Mouse (Mus musculus) heart, embryonic 14.5 days (tissue): ENCODE data around the gene Nploc4. TPM values are rescaled to one million over a fixed set of nuclear protein-coding genes. Genes with fewer than 3 reads are reported as not detected.
"Not testable (repeated sequence)": the region's sequence is repeated elsewhere in the genome, so short reads cannot be mapped to it uniquely, and the experiment has no call there.

ENCODE experiments used
- ATAC-seq: fragments of 200-750 bp; cut with Nextera tagmentation; 2 replicates; pipeline ENCODE4 v1.8.0; 2017; ENCODE audit warnings: low read depth, moderate TSS enrichment; ENCODE audit not compliant: insufficient number of reproducible peaks, insufficient read depth, low FRiP score
- H3K27ac ChIP-seq, 2 experiments: fragments of 200-500 bp in 1 of 2; fragments of 300-500 bp in 1 of 2; sonication (generic) in 1 of 2; replicated peaks in 1 of 2; 2 replicates each; pipeline ENCODE4 v1.5.1; 2012 to 2014; ENCODE audit warnings: low read depth in 2 of 2, low read length in 2 of 2, control low read depth in 1 of 2, mild to moderate bottlenecking in 1 of 2, mixed read lengths in 1 of 2; ENCODE audit not compliant: control insufficient read depth in 1 of 2, insufficient read depth in 1 of 2
- H3K27me3 ChIP-seq: fragments of 300-500 bp; sonication (generic); 2 replicates; pipeline ENCODE4 v1.6.1; 2014; ENCODE audit warnings: mild to moderate bottlenecking, low read length, control low read depth; ENCODE audit not compliant: control insufficient read depth, insufficient read depth
- H3K36me3 ChIP-seq: fragments of 300-500 bp; sonication (generic); 2 replicates; pipeline ENCODE4 v1.6.1; 2014; ENCODE audit warnings: mild to moderate bottlenecking, control low read depth, low read length, mixed read lengths; ENCODE audit not compliant: control insufficient read depth, insufficient read depth
- H3K4me1 ChIP-seq, 2 experiments: fragments of 200-500 bp in 1 of 2; fragments of 300-500 bp in 1 of 2; sonication (generic) in 1 of 2; 2 replicates each; pipeline ENCODE4 v1.6.1; 2012 to 2014; ENCODE audit warnings: low read length in 2 of 2, control low read depth in 1 of 2, mixed read lengths in 1 of 2; ENCODE audit not compliant: control insufficient read depth in 2 of 2, insufficient read depth in 2 of 2
- H3K4me2 ChIP-seq: fragments of 300-500 bp; sonication (generic); 2 replicates; pipeline ENCODE4 v1.6.1; 2014; ENCODE audit warnings: mild to moderate bottlenecking, low read length
- H3K4me3 ChIP-seq, 2 experiments: fragments of 200-500 bp in 1 of 2; fragments of 300-500 bp in 1 of 2; sonication (generic) in 1 of 2; 2 replicates each; pipeline ENCODE4 v1.5.1; 2012 to 2014; ENCODE audit warnings: low read length in 2 of 2, mild to moderate bottlenecking in 2 of 2, control low read depth in 1 of 2, low read depth in 1 of 2, moderate library complexity in 1 of 2; ENCODE audit not compliant: control insufficient read depth in 1 of 2, insufficient read depth in 1 of 2
- H3K9ac ChIP-seq: fragments of 300-500 bp; sonication (generic); 2 replicates; pipeline ENCODE4 v1.6.1; 2014; ENCODE audit warnings: mild to moderate bottlenecking, low read length
- H3K9me3 ChIP-seq: fragments of 300-500 bp; sonication (generic); 2 replicates; pipeline ENCODE4 v1.6.1; 2016; ENCODE audit warnings: low read length, control low read depth; ENCODE audit not compliant: control insufficient read depth
- WGBS: fragments of 180-500 bp; shearing (Covaris S2); extraction: QIAGEN DNeasy Blood & Tissue Kit; methylation state at CpG from one replicate; pipeline ENCODE4 v1.1.7; 2014; 5-methylcytosine and 5-hydroxymethylcytosine counted together
- polyA plus RNA-seq: library from polyadenylated mRNA; unstranded; fragments of >200 nt; fragmentation: Nextera tagmentation; extraction: Ambion mirVana; gene quantifications from 2 replicates; pipeline ENCODE4 v1.2.1, GENCODE M21; 2014

Gene Nploc4
- polyA plus RNA-seq, 1 experiment from 2014 or later, result 37.2 TPM

GRCm38 (mm10) chr11:120355277-120356039 is 82.0 kb downstream of the Nploc4 start:
- no peak overlapping the region for H3K4me2 ChIP-seq
- WGBS, result 46% methylated on average over 5 of the region's 5 CpGs
- no peak overlapping the region for H3K4me3 ChIP-seq
- no peak for ATAC-seq
- 0 out of 2 replicates have a peak, but pooled peaks cover 9% of the 10 kb centered on the region for H3K36me3 ChIP-seq
- H3K9ac ChIP-seq, result 0 out of 2 replicates have a peak overlapping the region, but pooled peaks have one; percentile 21
- peak overlapping the region; percentile 31 to 55; a peak in 3 of 4 replicates for H3K27ac ChIP-seq
- no peaks in the 10 kb centered on the region for H3K27me3 ChIP-seq
- H3K4me1 ChIP-seq, result peaks cover 54 to 77% of the 10 kb centered on the region in 2 experiments
- no peaks in the 10 kb centered on the region for H3K9me3 ChIP-seq

- no peak for ATAC-seq
- no peak overlapping the region; the same call in 1 of the 2 replicates for H3K4me2 ChIP-seq
- 83% methylated on average over 17 of the region's 17 CpGs for WGBS
These were observed 82.9 kb downstream of the Nploc4 start for GRCm38 (mm10) chr11:120354304-120355276.

GRCm38 (mm10) chr11:120353500-120354303 is 83.8 kb downstream of the Nploc4 start:
- Histone ChIP-seq H3K4me3 (peak overlapping the region; percentile 6 to 20; a peak in 3 of 4 replicates), H3K27me3 (no peaks in the 10 kb centered on the region), H3K36me3 (0 out of 2 replicates have a peak, but pooled peaks cover 9% of the 10 kb centered on the region), H3K4me1 (peaks cover 49 to 61% of the 10 kb centered on the region in 2 experiments), H3K27ac (peak overlapping the region in 1 of 2 experiments; percentile 100; a peak in 2 of 4 replicates), H3K9ac (peak overlapping the region; percentile 65), H3K4me2 (peak overlapping the region; percentile 60), H3K9me3 (no peaks in the 10 kb centered on the region)
- peak; percentile 11; the same call in 1 of the 2 replicates for ATAC-seq
- 13% methylated on average over 26 of the region's 26 CpGs for WGBS

More at GRCm38 (mm10) chr11:120354304-120355276, 82.9 kb downstream of the Nploc4 start:
- Histone ChIP-seq H3K27ac (peak overlapping the region; percentile 31 to 55; a peak in 3 of 4 replicates), H3K9me3 (no peaks in the 10 kb centered on the region), H3K4me1 (peaks cover 48 to 70% of the 10 kb centered on the region in 2 experiments), H3K9ac (no peak overlapping the region), H3K27me3 (no peaks in the 10 kb centered on the region), H3K36me3 (0 out of 2 replicates have a peak, but pooled peaks cover 9% of the 10 kb centered on the region), H3K4me3 (no peak overlapping the region)

- Histone ChIP-seq H3K9me3 (no peaks in the 10 kb centered on the region), H3K9ac (peak overlapping the region; percentile 65), H3K4me1 (peaks cover 39 to 52% of the 10 kb centered on the region in 2 experiments), H3K4me3 (no peak overlapping the region; a peak in 1 of 4 replicates), H3K36me3 (peaks cover 9% of the 10 kb centered on the region; the same call in 1 of the 2 replicates), H3K4me2 (peak overlapping the region; percentile 60; the same call in 1 of the 2 replicates), H3K27me3 (no peaks in the 10 kb centered on the region), H3K27ac (peak overlapping the region; percentile 53 to 100)
- no peak for ATAC-seq
- 58% methylated on average over 13 of the region's 13 CpGs for WGBS
These were observed 84.8 kb downstream of the Nploc4 start for GRCm38 (mm10) chr11:120352571-120353290.

- not testable (repeated sequence) for H3K27me3 ChIP-seq, H3K4me3 ChIP-seq, H3K4me2 ChIP-seq, H3K9me3 ChIP-seq, ATAC-seq, H3K9ac ChIP-seq
- H3K36me3 ChIP-seq, result peaks cover 15% of the 10 kb centered on the region
- WGBS, result 89% methylated on average over 5 of the region's 5 CpGs
- peaks cover 35 to 46% of the 10 kb centered on the region in 2 experiments for H3K4me1 ChIP-seq
- H3K27ac ChIP-seq, result peak overlapping the region in 1 of 2 experiments; percentile 100; a peak in 3 of 4 replicates
These were observed 85.5 kb downstream of the Nploc4 start for GRCm38 (mm10) chr11:120352093-120352350.

GRCm38 (mm10) chr11:120351250-120352092 is 86.0 kb downstream of the Nploc4 start:
- Histone ChIP-seq H3K4me2 (peak overlapping the region; percentile 98), H3K4me1 (peaks cover 35 to 46% of the 10 kb centered on the region in 2 experiments), H3K9me3 (no peaks in the 10 kb centered on the region), H3K9ac (peak overlapping the region; percentile 100), H3K36me3 (peaks cover 19% of the 10 kb centered on the region), H3K4me3 (peak overlapping the region in 1 of 2 experiments; percentile 100; a peak in 1 of 4 replicates), H3K27me3 (no peaks in the 10 kb centered on the region), H3K27ac (peak overlapping the region; percentile 100)
- 82% methylated on average over 10 of the region's 10 CpGs for WGBS
- no peak for ATAC-seq
